Mouse (Mus musculus) liver (tissue): Measurements from ENCODE around the gene Capzb.

ENCODE experiments used
- DNase-seq: peaks from one replicate; pipeline ENCODE4 v3.0.0-alpha.2; 2020; ENCODE audit warnings: mixed read lengths

Capzb gene

DNA sequence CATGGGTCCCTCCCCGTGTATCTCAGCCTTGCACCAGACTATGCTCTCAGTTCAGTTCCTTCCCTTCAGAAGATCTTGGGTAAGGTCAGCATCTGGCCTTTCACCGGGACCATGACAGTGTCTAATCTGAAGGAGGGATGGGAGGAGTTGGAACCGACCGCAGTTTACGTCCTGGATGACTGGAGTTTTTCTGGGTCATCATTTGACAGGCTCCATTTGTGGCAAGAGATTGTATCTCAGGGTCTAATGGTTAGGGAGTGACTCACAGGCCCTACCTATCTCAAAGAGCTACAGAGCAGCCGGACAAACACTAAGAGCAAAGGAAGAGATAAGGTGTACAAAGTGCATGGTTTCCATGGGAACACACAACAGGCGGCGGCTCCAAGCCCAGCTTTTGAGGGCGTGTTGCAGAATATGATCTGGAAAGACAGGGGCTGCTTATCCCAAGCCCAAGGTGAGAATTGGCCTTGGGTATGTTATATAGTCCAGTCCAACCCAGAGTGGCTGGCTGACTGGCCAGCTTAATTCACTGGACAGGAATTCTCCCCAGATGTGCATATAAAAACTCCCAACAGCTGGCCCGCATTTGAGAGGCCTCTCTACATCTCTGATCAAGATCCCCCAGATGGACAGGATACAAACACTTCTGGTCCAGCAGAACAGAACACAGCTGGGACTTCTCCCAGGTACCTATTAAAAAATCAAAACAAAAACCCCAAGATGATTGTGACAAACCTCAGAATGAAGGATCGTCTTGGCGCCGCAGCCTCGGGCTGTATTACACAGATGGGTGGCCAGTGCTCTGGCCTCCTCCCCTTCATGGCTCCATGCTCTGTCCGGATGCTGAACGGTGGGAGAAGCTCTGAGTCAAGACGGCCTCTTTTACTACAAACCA lies 12.7 kb upstream of the Capzb start:
- DNase-seq = peak; percentile 57

DNA sequence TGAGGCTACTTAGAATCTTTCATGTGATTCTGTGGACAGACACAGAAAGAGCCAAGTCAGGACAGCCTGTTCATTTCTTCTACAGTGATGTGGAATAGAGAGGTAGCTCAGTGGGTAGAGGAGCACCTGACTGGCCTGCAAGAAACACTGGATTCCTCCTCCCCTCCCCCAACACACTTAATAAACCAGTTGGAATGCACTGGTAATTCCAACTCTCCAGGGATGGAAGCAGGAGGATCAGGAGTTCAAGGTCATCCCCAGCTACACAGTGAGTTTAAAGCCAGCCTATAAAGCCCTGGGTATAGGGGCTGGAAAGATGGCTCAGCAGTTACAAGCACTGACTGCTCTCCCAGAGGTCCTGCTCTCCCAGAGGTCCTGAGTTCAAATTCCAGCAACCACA lies 10.2 kb upstream of the Capzb start:
- no peak for DNase-seq

DNA sequence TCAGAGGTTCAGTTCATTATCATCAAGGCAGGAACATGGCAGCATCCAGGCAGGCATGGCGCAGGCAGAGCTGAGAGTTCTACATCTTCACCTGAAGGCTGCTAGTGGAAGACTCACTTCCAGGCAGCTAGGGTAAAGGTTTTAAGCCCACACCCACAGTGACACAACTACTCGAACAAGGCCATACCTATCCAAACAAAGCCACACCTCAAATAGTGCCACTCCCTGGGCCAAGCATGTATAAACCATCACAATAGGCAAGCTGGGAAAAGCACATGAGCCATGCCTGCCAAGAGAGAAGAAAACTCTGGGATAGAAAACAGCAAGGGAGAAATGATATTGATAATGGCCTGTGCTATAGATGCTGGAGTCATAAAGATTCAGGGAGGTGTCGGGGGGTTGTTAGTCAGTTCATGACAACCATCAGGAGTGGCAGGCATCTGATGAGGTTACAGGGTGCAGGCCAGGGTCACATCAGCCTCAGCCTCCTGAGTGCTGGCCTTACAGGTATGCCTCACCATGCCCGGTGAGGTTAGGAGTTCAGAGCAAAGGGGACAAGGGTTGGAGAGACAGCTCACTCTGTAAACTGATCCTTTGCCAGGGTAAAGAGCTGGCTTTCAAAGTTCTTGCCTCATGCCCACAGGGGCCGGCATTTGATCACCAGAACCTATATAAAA lies 6.8 kb upstream of the Capzb start:
- DNase-seq = no peak

DNA sequence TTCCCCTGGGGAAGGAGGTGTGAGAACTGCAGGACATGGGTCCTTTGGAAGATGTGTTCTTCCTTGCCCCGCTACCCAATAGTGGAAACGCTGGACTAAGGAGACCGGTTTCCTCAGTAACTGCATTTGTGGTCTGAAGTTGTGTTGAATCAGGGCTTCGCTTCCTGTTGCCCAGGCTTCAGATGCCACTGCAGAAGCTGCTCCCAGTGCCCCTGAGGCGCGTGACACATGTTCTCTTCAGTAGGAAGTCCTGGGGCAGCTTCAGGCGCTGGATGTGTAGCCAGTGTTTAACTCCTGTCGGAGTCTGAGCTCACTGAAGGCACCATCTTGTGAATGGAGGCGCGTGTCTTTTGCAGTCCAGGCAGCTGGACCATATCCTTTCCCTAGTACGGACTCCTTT lies 4.8 kb upstream of the Capzb start:
- DNase-seq = peak; percentile 22

DNA sequence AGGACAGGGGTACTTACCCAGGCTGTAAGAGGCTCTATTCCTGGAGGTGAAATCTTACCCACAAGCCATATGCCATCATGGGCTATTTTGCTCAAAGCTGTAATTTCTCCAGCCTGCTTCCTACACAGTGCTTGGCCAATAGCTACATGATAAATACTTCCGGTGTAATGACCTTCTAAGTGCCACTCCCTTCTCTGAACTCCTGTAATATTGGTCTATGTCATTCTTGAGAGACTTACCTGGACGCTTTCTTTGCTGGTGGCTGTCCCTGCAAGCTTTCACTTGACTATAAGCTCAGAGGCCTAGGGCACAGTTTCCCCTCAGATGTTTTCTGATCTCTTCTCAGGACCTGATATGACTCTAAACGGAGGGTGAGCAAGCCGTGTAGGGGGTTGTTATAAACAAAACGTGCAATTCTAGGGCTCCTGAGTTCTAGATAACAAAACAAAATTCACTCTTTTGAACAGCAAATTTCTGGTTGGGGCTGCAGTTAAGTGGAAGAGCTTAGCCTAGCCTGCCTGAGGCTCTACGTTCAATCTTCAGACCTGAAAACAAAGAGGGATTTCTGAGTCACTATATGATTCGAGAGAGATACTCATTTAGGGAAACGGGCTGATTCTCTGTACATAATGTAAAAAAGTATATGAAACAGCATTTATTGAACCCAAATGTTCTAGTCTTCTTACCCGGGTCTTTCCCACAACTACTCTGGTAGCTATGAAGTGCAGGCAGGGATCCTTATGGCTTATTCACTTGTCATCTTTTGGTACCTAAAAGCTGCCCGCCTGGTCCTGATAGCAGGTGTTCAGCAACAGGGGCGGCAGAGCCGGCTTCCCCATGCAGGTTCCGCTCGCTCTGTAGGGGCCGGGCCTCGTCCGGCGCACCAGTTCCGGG lies 847 bp upstream of the Capzb start:
- DNase-seq = no peak

DNA sequence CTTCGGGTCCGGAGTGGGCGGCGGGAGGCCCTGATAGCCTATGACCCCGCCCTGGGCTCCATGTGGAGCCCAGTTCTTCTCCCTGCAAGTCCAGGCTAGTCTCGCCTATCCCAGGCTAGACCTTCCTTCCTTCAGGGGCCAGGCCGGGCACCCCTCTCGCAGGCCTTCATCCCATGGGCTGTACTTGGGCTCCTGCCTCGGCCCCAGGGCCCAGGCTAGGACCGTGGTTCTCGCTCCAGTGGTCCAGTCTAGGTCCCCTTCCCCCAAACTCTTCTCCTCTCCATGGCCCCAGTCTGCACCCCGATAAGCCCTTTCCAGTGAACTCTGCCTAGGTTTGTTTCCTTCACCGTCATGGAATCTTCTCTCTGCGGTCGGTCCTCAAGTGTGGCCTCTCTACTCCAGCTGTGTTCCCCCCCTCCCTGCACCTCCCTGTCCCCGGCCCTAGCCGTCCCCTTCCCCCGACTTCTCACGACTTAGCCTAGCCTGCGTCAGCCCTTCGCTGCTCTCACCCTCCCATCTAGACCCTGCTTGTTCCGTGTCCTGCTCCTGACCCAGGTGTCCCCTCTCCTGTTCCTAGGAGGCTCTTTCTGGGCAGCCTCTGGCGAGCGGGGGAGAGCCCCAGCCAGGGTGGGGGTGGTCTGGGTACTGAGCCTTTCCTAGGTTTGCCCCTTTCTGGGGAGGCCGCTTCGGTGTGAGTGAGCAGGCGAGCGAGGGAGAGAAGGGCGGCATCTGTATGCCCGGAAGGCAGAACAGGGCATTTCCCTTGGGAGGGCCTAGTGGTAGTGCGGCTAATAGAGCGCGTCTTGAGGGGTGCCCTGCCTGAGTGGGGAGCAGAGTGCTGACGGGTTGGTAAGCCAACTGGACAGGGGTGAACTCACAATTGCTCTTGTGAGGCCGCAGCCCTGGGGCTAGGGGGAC lies 736 bp downstream of the Capzb start:
- peak; percentile 24 for DNase-seq

DNA sequence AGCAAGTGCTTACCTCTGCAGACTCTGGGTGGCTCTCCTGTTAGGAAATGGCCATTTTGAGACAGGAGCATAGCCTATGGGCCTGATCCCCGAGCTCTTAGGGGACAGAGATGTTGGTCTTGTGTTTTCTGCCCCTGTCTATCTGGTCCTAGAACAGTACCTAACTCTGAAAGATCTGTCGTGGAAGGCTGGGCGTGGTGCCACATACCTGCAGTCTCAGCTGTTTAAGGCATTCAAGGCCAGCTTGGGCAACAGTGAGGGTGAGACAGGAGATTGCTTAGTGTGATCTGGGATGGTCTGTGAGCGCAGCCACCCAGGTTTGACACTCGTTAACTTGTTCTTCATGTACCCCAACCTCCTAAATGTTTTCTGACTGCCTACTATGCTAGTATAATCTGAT lies 2.4 kb downstream of the Capzb start:
- DNase-seq = no peak

DNA sequence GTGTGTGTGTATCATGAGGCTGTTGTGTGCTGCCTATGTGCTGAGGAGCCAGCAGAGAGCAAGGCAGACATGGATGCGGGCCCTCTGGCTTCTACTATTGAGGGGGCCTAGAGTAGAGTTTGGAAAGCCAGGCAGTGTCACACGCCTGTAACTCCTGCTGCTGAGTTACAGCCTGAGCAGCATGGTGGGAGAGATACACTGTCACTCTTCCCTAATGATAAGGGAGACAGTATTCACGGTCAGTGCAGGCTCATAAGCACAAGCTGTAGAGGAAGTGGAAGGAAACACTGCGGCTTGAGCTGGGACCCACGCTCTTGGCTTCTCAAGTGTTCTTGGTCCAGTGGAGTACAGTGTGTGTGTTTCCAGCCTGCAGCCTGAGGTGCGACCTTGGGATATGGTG lies 3.8 kb downstream of the Capzb start:
- no peak for DNase-seq

DNA sequence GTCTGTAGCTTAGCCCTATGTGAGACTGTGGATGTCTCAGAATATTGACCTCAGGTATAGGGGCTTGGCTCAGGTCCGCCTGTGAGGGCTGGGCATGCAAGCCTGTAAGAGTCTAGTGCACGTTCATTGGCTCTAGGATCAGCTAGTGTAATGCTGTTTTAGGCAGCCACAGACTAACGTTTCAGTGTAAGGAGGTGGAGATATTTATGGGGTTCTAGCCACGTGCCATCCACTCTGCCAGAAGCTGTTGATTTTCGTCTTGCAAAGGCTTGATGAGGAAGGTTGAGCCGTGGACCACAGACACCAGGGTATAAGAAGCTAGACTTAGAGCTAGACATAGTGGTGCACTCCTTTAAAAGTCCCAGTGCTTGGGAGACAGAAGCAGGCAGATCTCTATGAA lies 4.2 kb downstream of the Capzb start:
- DNase-seq = no peak

DNA sequence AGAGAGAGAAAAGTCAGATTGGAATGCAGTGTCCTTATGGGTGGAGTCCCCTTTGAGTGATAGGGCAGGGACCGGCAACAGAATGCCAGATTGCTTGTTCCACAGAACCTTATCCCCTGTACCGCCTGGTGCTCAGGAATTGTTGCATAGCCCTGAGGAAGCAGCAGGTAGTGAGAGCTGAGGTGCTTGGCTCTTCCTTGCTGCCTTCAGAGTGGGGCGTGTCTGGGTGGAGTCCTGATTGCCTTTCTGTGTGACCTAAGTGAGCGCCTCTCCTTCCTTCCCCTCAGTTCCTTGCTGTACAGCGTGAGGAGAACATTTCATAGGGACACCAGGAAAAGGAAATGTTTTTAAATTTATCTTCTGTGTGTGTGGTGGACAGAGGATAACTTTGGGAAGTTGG lies 4.8 kb downstream of the Capzb start:
- peak; percentile 38 for DNase-seq

DNA sequence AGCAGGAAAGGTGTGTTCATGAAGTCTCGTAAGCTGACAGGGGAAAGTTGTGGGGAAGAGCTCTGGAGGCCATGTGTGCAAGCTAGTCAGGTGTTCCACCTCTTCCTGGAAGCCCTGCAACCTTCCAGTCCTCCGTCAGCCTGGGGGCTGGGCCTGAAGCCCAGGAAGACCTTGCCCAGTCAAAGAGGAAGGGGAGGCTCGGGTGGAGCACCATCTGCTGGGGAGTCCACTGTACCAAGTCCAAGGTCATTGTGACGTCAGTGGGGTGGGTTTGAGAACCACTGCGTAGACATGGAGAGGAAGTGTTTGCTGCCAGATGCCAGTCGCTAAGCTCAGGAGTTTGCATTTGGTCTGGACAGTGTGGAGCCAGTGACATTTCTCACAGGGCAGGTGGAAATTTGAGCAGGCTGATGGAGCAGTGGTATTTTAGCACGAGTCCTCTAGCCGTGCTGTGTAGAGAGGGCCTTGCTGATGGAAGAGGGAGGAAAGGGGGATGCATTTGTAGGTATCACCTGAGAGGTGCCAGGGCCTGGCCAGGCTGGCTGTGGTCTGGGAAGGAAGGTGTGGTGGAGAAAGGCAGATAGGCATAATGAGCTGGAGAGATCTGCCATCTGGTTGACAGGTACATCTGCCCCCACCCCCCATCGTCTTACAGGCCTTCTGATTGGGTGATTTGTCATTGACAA lies 5.4 kb downstream of the Capzb start:
- peak; percentile 54 for DNase-seq

DNA sequence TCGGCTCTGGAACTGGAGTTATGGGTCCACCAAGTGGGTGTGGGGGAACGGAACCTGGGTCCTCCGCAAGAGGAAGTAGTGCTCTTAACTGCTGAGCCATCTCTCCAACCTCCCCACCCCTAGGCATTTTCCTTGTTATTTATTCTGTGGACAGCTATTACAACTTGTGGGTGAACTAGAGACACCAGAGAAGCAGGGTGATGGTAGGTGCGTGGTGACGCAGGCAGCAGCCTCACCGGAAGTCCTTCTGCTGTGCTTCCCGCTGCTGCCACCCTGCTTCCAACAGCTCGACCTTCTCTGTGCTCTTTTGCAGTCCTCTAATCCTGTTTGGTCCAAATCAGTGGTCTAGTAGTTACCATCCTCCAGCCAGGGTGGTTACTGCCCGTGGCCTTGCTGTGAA lies 6.4 kb downstream of the Capzb start:
- DNase-seq = no peak

DNA sequence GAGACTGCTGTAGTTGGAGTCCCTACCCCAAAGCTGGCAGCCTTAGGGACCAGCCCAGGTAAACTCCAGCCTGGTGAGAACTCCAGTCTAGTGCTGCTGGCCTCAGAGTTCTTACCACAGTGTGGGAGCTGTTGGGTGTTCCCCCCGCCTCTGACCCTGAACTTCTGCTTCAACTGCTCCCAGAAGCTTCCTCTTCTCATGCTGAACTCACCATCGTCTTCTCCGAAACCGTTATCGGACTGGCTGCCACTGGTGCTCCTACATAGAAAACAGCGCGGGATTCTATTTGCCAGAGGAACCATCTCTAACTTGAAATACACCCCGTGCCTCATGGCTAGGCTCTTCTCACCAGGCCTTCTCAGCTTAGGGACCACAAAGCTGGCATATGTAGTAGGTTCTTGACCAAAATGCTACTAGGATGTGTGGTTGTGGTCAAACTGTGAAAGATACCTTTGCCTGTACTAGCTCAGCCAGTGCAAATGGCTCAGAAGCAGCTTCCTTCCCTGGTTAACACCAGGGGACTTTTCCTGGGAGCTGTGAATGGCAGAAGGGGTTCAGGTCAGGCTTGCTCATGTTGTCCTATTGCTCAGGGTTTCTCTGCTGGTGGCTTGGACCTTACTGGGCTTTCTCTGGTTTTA lies 7.1 kb downstream of the Capzb start:
- DNase-seq = peak; percentile 43

DNA sequence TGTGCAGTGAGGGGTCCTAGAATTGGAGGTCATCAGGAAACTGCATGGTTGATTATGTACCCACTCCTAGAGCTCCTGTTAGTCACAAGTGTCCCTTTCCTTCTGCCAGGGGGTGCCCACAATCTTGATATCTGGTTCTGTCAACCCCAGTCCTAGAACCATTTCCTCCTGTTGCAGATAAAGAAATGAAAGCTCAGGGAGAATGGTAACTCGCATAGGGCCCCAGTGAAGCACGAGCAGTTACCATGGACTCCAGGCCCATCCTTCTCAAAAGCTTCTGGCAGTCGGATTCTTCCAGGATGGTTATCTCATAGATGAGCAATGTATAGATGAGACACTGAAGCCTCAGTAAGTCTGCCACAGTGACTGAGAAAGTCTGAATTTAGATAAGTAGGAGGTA lies 8.2 kb downstream of the Capzb start:
- no peak for DNase-seq

DNA sequence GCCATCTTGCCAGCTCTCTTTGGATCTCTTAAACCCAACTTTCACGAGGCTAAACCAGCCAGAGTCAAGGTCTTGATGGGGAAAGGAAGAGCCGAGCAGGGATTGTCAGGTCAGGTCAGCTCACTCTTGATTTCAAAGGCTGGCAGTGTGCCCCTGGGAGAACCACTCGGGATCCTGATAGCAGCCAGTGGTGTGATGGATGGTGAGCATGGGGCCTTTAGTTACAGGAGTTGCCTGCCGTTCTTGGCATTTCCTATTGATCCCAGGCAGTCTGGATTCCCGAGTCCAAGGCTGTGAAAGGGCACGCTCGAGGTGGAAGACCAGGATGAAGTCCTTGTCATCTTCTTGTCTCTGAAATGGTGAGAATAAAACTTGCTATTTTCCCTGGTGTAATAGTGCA lies 9.9 kb downstream of the Capzb start:
- no peak for DNase-seq

DNA sequence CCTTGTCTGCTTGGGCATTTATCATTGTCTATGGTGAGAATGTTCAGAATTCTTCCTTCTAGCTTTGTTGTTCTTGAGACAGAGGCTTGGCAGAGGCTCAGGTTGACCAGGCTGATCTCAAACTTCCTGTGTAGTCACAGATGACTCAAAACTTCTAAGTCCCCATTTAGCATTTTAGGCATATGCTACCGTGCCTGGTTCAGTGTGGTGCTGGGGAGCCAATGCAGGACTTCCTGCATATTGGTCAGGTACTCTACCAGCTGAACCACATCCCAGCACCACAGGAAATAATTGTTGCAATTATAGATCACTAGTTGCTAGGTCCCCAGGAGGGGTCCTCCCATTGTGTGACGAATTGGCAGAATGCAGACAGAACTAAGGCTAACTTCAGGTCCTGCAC lies 10.7 kb downstream of the Capzb start:
- no peak for DNase-seq

DNA sequence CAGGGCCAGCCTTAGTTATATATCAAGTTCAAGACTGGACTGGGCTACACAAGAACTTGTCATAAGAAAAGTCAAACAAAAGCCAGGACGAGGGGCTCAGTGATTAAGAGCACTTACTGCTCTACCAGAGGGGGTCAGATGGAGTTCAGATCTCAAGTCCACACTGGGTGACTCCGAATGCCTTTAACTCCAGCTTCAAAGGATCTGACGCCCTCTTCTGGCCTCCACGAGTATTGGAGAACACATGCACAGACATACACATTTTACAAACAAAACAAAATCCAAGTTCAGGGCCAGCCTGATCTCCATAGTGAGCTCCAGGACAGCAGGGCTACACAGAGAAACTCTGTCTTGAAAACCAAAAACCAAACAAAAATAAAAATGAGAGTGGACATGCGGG lies 13.1 kb downstream of the Capzb start:
- peak; percentile 29 for DNase-seq

DNA sequence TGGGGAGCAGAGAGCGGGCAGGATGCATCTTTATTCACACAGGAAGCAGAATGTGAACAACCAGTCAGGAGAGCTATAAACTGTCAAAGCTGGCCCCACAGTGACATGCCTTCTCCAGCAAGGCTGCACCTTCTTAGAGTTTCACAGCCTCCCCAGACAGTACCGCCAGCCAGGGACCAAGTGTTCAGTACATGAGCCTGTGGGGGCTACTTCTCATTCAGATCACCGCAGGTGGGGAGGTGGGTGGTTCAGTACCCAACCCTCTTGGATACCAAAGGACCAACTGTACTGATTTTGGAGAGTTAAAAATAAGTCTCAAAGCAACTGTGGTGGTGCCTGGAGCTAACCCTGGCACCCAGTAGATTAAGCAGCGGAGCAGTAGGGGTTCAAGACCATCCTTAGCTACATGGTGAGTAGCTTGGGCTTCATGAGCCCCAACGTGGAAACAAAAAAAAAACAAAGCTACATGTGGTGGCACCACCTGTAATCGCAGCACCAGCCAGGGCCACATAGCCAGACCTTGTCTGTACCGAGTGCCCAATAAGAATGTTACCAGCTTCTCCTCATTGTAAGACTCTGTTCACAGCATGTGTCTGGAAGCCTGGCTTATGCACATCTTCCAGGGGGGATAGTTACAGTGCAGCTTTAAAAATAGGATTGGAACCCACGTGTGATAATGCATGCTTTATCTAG lies 13.8 kb downstream of the Capzb start:
- no peak for DNase-seq

DNA sequence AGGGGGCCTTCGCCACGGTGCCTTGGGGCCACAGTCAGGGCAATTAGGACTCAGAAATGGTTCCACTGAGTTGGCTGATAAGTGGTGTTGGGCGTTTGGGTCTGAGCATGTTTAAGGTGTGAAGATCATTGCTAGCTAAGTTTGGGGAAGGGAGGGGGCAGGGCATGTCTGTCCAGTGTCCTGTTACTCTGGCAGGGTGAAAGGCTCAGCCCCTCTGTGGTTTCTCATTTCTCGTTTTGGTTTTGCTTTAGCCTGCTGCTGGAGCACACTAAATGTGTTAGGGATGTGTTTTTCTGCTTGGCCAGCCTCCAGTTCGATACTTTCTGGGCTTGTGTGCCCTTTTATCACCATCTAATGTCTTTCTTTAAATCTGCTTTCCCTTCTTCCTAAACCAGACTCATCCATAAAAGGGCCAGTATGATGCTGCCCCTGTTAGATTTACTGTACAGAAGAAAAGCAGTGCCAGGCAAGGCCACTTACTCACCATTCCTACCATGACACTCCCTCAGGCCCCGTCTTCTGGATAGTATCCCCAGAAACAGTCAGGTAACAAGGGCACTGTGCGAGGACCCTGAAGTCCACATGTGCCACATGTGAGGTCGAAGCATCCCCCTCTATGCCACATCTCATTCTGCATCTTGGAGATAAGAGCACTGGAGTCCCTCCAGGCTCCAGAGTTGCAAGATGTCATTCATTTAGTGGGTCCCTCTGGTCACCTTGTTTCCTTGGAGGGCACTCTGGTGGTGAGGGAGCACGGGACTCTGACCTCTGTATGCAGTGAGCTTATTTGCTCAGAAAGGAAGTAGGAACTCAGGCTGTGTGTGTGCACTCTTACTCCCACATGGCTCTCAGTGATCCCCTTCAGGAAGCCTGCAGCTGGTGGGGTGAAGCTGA lies 15.8 kb downstream of the Capzb start:
- DNase-seq = no peak
